Mouse (Mus musculus) forebrain, embryonic 11.5 days (tissue): ENCODE measurements around the gene Tmem184b. TPM values are rescaled to one million over a fixed set of nuclear protein-coding genes. Genes with fewer than 3 reads are reported as not detected.
A peak's percentile ranks its signal among the peaks of the same experiment; 100 is the strongest.

Experiments used
- ATAC-seq: fragments of 200-750 bp; cut with Nextera tagmentation; replicated peaks from 2 replicates; pipeline ENCODE4 v1.8.0; 2017; ENCODE audit warnings: moderate TSS enrichment; ENCODE audit not compliant: low FRiP score
- DNase-seq: peaks from one replicate; pipeline ENCODE4 v3.0.0-alpha.2; 2017; ENCODE audit warnings: low spot score
- H3K27ac ChIP-seq: fragments of 300-500 bp; sonication (generic); 2 replicates; pipeline ENCODE4 v1.5.1; 2014; ENCODE audit warnings: low read depth, low read length
- H3K27me3 ChIP-seq: fragments of 300-500 bp; sonication (generic); 2 replicates; pipeline ENCODE4 v1.6.1; 2014; ENCODE audit warnings: mild to moderate bottlenecking, low read length, mixed read lengths; ENCODE audit not compliant: control insufficient read depth, insufficient read depth
- H3K36me3 ChIP-seq: fragments of 300-500 bp; sonication (generic); 2 replicates; pipeline ENCODE4 v1.6.1; 2014; ENCODE audit warnings: mild to moderate bottlenecking, low read length, moderate library complexity, mixed read lengths; ENCODE audit not compliant: control insufficient read depth, insufficient read depth
- H3K4me1 ChIP-seq: fragments of 300-500 bp; sonication (generic); replicated peaks from 2 replicates; pipeline ENCODE4 v1.6.1; 2014; ENCODE audit warnings: low read length, mixed read lengths; ENCODE audit not compliant: control insufficient read depth, insufficient read depth
- H3K4me2 ChIP-seq: fragments of 300-500 bp; sonication (generic); 2 replicates; pipeline ENCODE4 v1.6.1; 2014; ENCODE audit warnings: low read depth, mild to moderate bottlenecking, low read length, moderate library complexity, mixed read lengths; ENCODE audit not compliant: severe bottlenecking
- H3K4me3 ChIP-seq: fragments of 300-500 bp; sonication (generic); 2 replicates; pipeline ENCODE4 v1.5.1; 2014; ENCODE audit warnings: low read depth, low read length
- H3K9ac ChIP-seq: fragments of 300-500 bp; sonication (generic); 2 replicates; pipeline ENCODE4 v1.6.1; 2014; ENCODE audit warnings: low read length
- H3K9me3 ChIP-seq: fragments of 300-500 bp; sonication (generic); 2 replicates; pipeline ENCODE4 v1.6.1; 2016; ENCODE audit warnings: low read length, mixed read lengths; ENCODE audit not compliant: control insufficient read depth
- WGBS: fragments of 180-500 bp; shearing (Covaris S2); extraction: QIAGEN DNeasy Blood & Tissue Kit; methylation state at CpG from one replicate; pipeline ENCODE4 v1.1.7; 2014; 5-methylcytosine and 5-hydroxymethylcytosine counted together
- polyA plus RNA-seq: library from polyadenylated mRNA; unstranded; fragments of >200 nt; fragmentation: Nextera tagmentation; extraction: Ambion mirVana; gene quantifications from 2 replicates; pipeline ENCODE4 v1.2.1, GENCODE M21; 2014

The Tmem184b gene
- polyA plus RNA-seq, 1 experiment from 2014 or later = 55.2 TPM

DNA sequence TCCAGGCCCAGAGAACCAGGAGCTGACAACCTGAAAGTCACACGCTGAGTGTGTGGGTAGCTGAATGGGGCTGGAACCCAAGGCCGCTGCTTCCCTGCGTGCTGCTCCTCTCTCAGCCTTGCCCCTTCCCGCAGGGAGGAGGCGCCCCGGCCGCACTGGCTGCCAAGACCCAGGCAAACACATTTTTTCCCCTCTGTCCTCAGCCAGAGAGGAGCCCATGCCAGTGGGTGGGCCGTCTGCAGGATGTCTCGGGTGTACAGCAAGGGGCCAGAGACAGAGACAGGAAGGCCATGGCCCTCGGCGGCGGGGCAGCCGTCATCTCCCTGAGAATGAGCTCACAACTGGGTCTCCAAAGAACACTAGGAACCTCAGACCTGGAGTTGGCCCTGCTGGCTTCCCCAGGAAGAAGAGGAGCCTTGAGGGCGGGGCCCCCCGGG, 52.0 kb downstream of the Tmem184b start:
- Histone ChIP-seq H3K27me3 (peaks cover 5% of the 10 kb centered on the region), H3K27ac (no peak overlapping the region), H3K4me2 (no peak overlapping the region), H3K4me3 (no peak overlapping the region), H3K36me3 (no peaks in the 10 kb centered on the region), H3K9ac (peak overlapping the region; percentile 1; the same call in 1 of the 2 replicates), H3K9me3 (no peaks in the 10 kb centered on the region), H3K4me1 (no peaks in the 10 kb centered on the region; the same call in none of the 2 replicates)
- DNase-seq (no peak), ATAC-seq (no peak)
- WGBS = 41% methylated on average over 15 of the region's 15 CpGs

DNA sequence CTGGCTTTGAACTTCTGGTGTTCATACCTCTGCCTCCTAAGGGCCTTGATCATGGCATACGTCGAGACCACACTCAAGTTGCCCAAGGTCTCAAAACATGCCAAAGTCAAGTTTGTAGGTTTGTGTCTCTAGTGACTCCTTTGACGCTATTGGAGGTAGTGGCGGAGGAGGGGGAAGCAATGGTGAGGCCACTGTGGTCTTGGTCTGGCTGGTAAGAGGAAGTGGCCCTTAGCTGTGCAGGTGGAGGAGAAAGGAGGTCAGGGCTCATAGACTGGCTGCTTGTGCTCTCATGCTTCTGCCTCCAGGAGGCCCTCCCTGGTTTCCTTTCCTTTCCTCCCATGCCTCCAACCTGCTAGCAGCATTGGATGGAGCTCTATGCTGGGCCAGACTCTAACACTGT, 52.5 kb downstream of the Tmem184b start:
- Histone ChIP-seq H3K36me3 (no peaks in the 10 kb centered on the region), H3K9me3 (no peaks in the 10 kb centered on the region), H3K4me3 (no peak overlapping the region), H3K9ac (no peak overlapping the region; the same call in 1 of the 2 replicates), H3K27ac (no peak overlapping the region), H3K4me1 (no peaks in the 10 kb centered on the region; the same call in none of the 2 replicates), H3K27me3 (peaks cover 2% of the 10 kb centered on the region; the same call in 1 of the 2 replicates), H3K4me2 (no peak overlapping the region)
- 92% methylated on average over 4 of the region's 4 CpGs for WGBS
- DNase-seq (no peak), ATAC-seq (no peak)

DNA sequence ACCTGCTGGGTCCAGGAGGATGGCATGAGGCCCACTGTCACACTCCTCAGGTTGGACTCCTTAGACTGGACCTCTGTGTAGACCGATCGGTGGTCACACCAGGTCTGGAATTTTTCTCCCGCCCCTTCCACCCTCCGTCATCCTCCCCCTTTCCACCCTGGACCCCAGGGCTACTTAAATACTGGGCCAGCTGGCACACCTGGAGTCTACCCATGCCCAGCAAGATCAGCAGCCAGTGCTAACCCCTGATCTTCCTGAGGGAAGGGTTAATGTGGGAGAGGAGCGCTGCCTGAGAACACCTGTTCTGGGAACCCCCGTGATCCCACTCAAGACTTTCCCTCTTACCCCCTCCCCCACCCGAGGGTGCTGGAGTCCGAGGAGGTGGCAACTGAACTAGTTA, 54.7 kb downstream of the Tmem184b start:
- Histone ChIP-seq H3K36me3 (no peaks in the 10 kb centered on the region), H3K4me3 (no peak overlapping the region), H3K4me1 (no peaks in the 10 kb centered on the region; the same call in none of the 2 replicates), H3K27ac (no peak overlapping the region), H3K27me3 (peaks cover 2% of the 10 kb centered on the region; the same call in 1 of the 2 replicates), H3K9me3 (no peaks in the 10 kb centered on the region), H3K9ac (no peak overlapping the region), H3K4me2 (peak overlapping the region; percentile 96)
- DNase-seq = no peak
- WGBS = 73% methylated on average over 8 of the region's 8 CpGs
- no peak for ATAC-seq

DNA sequence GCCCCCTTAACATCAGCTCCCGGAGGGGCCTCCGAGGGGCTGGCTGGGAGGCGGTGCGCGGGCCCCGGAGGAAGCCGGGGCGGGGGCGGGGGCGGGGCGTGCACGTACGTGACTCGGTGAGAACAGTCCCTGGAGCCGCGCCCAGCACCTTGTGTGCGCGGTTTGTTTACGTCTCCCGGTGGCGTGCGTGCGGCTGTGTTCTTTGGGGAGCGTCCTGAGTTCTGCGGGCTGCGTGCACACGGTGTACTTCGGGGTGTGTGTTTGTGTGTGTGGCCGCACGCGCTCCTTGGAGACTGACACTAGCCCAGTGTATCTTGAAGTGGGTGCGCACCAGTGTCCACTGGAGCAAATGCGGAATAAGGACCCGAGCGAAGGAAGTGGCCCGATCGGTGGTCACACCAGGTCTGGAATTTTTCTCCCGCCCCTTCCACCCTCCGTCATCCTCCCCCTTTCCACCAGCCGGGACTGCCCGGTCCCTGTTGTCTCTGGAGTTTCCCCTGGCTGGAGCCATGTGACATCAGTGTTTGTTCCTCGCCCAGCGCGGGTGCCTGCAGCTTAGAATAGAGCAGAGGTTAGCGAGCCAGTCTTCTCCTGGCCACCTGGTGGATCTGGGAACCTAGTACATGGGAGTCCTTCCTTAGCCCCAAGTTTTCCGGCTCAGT, 55.4 kb downstream of the Tmem184b start:
- peak overlapping the region; percentile 67 for H3K4me3 ChIP-seq
- peak overlapping the region; percentile 96 for H3K4me2 ChIP-seq
- peaks cover 2% of the 10 kb centered on the region; the same call in 1 of the 2 replicates for H3K27me3 ChIP-seq
- peak; percentile 68 for ATAC-seq
- H3K9ac ChIP-seq = peak overlapping the region; percentile 64; the same call in 1 of the 2 replicates
- WGBS = under 1% methylated on average over 41 of the region's 46 CpGs
- no peaks in the 10 kb centered on the region for H3K9me3 ChIP-seq
- H3K4me1 ChIP-seq = no peaks in the 10 kb centered on the region; the same call in none of the 2 replicates
- peak; percentile 86 for DNase-seq
- H3K36me3 ChIP-seq = no peaks in the 10 kb centered on the region
- H3K27ac ChIP-seq = peak overlapping the region; percentile 68

DNA sequence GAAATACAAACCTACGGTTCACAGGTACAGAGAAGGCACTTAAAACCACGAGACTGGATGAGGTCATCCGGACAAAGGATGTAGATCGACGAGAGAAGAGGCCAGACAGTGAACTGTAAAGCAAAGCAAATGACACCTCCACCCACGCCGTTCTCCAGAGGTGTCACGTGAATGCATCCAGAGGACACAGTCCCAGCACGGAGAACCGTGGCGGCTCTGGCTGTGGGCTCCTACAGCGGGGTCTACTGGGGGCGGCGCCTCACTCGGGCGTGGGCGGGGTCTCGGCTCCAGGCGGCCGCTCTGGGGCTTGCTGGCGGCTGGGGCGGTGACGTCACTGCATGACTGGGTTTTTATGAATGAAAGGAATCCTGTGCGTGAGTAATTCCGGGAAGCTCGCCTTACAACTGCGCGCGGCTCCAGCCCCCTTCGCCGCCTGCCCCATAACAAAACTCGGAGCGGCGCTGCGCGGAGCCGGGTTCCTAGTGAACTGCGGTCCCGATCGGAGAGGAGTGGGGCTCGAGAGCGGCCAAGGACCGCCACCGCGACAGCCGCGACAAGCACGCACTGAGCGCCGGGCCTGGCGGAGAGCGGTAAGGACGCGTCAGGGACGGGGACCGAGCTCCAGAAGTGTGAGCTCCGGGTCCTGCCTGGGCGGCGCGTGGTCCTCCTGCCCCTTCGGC, 56.1 kb downstream of the Tmem184b start:
- 1% methylated on average over 58 of the region's 61 CpGs for WGBS

DNA sequence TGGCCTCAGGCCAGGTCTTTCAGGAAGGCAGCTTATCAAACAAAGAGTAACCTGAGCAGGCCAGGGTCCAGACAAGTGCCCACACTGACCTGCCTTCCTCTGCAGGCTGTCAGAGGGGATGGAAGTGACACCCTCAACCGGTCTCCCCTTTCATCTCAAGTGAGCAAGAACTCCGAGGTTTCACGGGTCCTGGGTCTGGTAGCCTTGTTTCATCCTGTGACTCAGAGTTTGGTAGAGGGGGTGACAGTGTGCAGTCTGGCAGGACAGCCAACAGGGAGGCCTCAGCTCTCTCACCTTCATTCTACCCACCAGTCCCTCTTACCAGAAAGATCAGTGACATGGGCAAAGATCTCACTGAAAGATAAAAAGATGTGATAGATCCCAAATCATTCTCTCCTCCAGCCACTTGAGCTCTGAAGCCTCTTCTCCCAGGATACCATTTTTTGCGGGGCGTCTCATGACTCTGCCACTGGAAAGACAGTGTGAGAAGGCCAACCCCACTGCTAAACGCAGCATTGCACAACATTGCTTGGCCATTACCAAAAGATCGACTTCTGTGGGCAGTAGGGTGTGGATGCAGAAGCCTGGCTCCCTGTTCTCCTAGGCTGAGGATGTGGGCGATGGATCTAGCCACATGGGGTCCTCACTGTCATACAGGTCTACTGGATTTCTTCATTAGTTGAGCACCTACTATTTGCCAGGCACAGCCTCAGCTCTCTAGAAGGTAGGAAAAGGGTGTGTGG, 57.1 kb downstream of the Tmem184b start, which contains the start of gene Maff:
Gene Maff, plus strand, starts transcription at position 571 of the 743 bp plus-strand sequence.
- no peak for ATAC-seq
- H3K4me3 ChIP-seq = peak within 1 kb of the TSS; percentile 67
- no peaks in the 10 kb centered on the region for H3K9me3 ChIP-seq
- peak within 1 kb of the TSS; percentile 68 for H3K27ac ChIP-seq
- H3K36me3 ChIP-seq = no peaks in the 10 kb centered on the region
- 47% methylated on average over 8 of the region's 8 CpGs for WGBS
- peak within 1 kb of the TSS; percentile 96 for H3K4me2 ChIP-seq
- peak within 1 kb of the TSS; percentile 64 for H3K9ac ChIP-seq
- no peak for DNase-seq
- no peaks in the 10 kb centered on the region; the same call in none of the 2 replicates for H3K4me1 ChIP-seq
- H3K27me3 ChIP-seq = peaks cover 2% of the 10 kb centered on the region; the same call in 1 of the 2 replicates

More for the DNA sequence above, 56.1 kb downstream of the Tmem184b start:
- Histone ChIP-seq H3K27me3 (peaks cover 2% of the 10 kb centered on the region; the same call in 1 of the 2 replicates), H3K4me1 (no peaks in the 10 kb centered on the region; the same call in none of the 2 replicates), H3K9ac (peak overlapping the region; percentile 64), H3K36me3 (no peaks in the 10 kb centered on the region), H3K27ac (peak overlapping the region; percentile 68), H3K4me3 (peak overlapping the region; percentile 67), H3K4me2 (peak overlapping the region; percentile 96), H3K9me3 (no peaks in the 10 kb centered on the region)
- ATAC-seq (peak; percentile 92), DNase-seq (peak; percentile 98)

DNA sequence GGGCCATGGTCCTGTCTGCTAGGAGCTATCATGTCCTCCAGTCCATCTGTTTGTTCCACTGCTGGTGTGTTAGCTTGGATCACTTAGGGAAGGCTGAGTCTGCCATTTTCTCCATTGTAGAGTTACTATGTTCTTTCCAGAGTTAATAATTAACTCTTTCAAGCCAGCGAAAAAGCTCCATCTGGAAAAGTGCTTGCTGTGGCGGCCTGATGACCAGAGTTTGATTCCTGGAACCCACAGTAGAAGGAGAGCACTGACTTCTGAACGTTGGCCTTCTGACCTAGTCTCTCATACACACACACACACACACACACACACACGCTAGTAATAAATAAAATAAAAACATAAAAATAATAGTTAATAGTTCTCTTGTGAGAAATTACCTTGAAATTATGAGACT, 58.7 kb downstream of the Tmem184b start:
- Histone ChIP-seq H3K4me3 (no peak overlapping the region), H3K27ac (no peak overlapping the region), H3K9me3 (no peaks in the 10 kb centered on the region), H3K27me3 (peaks cover 2% of the 10 kb centered on the region; the same call in 1 of the 2 replicates), H3K9ac (no peak overlapping the region), H3K4me1 (no peaks in the 10 kb centered on the region; the same call in none of the 2 replicates), H3K4me2 (no peak overlapping the region), H3K36me3 (no peaks in the 10 kb centered on the region)
- ATAC-seq (no peak), DNase-seq (no peak)
- 83% methylated on average over 4 of the region's 4 CpGs for WGBS

DNA sequence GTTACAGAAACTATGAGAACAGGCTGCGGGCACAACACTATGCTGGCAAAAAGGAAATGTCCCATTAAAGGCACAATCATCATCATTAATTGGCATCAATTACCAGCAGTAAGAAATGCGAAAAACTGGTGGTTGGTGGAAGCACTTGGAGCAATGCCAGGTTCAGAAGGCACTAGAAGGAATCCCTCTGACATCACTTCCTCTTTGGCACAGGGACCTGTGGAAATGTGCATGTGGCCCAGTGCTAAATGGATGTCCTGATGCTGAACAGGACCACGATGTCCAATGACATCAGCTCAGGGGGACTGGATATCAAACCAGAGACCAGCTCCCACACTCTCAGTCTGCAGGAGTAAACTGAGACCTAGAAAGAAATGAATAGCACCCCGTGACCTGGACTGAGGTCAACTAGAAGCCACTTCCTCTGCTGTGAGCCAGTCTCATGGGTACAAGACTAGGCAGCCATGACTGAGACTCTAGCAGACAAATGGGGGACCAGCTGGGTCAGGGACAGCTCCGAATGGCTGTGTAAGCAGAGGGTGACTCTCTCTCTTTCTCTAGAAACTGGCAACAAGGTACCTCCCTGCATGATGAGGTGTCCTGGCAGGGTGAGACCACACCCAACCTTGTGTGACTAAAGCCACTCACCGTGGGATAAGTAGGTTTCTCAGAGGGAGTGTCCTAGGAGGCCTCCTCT, 60.6 kb downstream of the Tmem184b start:
- no peak overlapping the region for H3K27ac ChIP-seq
- no peak overlapping the region for H3K4me2 ChIP-seq
- no peak overlapping the region for H3K9ac ChIP-seq
- ATAC-seq (no peak), DNase-seq (no peak)
- no peaks in the 10 kb centered on the region for H3K36me3 ChIP-seq
- WGBS = 83% methylated on average over 6 of the region's 6 CpGs
- H3K9me3 ChIP-seq = no peaks in the 10 kb centered on the region
- no peak overlapping the region for H3K4me3 ChIP-seq
- H3K4me1 ChIP-seq = no peaks in the 10 kb centered on the region
- no peaks in the 10 kb centered on the region for H3K27me3 ChIP-seq
